Mouse (Mus musculus) ES-E14 (cell line): ENCODE results near the gene Gm8797. TPM values are rescaled to one million over a fixed set of nuclear protein-coding genes. Genes with fewer than 3 reads are reported as not detected.
"Not testable (repeated sequence)": the region's sequence is repeated elsewhere in the genome, so short reads cannot be mapped to it uniquely, and the experiment has no call there.

Experiments
- DNase-seq: peaks from one replicate; pipeline ENCODE4 v3.0.0-alpha.2; 2013; ENCODE audit warnings: low read depth, low spot score
- H3K27ac ChIP-seq: 2 replicates; pipeline ENCODE4 v1.5.1; 2012; ENCODE audit warnings: low read depth, mild to moderate bottlenecking, low read length, moderate library complexity, mixed read lengths; ENCODE audit not compliant: poor library complexity, insufficient read depth, severe bottlenecking
- H3K36me3 ChIP-seq: 2 replicates; pipeline ENCODE4 v1.6.1; 2012; ENCODE audit warnings: mild to moderate bottlenecking, low read length, moderate library complexity, mixed read lengths; ENCODE audit not compliant: control insufficient read depth, poor library complexity, insufficient read depth, severe bottlenecking
- H3K4me1 ChIP-seq, 2 experiments: fragments of 150-350 bp in 1 of 2; sonication (generic) in 1 of 2; 2 replicates each; pipeline ENCODE4 v1.6.1; 2012; ENCODE audit warnings: low read length in 2 of 2, mild to moderate bottlenecking in 1 of 2, mixed read lengths in 1 of 2; ENCODE audit not compliant: control insufficient read depth in 2 of 2, insufficient read depth in 2 of 2, poor library complexity in 1 of 2
- H3K4me3 ChIP-seq, 2 experiments: fragments of 150-350 bp in 1 of 2; sonication (generic) in 1 of 2; 2 replicates each; pipeline ENCODE4 v1.5.1; 2012; ENCODE audit warnings: low read length in 2 of 2, low read depth in 1 of 2, mild to moderate bottlenecking in 1 of 2, mixed read lengths in 1 of 2; ENCODE audit not compliant: insufficient read depth in 1 of 2, poor library complexity in 1 of 2, severe bottlenecking in 1 of 2
- H3K9ac ChIP-seq: 2 replicates; pipeline ENCODE4 v1.6.1; 2012; ENCODE audit warnings: low read depth, mild to moderate bottlenecking, low read length, mixed read lengths; ENCODE audit not compliant: poor library complexity, insufficient read depth, severe bottlenecking
- H3K9me3 ChIP-seq: fragments of 150-350 bp; sonication (generic); 2 replicates; pipeline ENCODE4 v1.6.1; 2012; ENCODE audit warnings: low read depth, mild to moderate bottlenecking, low read length; ENCODE audit not compliant: control insufficient read depth, insufficient read depth
- CHD2 ChIP-seq: IDR thresholded peaks from 2 replicates; pipeline ENCODE4 v1.6.1; 2014; ENCODE audit warnings: mild to moderate bottlenecking, low read depth, low read length, inconsistent platforms
- HCFC1 ChIP-seq: IDR thresholded peaks from 2 replicates; pipeline ENCODE4 v1.6.1; 2012; ENCODE audit warnings: low read length, inconsistent platforms, borderline replicate concordance; ENCODE audit not compliant: insufficient read depth
- MAFK ChIP-seq: IDR thresholded peaks from 2 replicates; pipeline ENCODE4 v1.6.1; 2014; ENCODE audit warnings: mild to moderate bottlenecking, low read depth, low read length, inconsistent platforms; ENCODE audit not compliant: insufficient read depth
- ZC3H11A ChIP-seq: IDR thresholded peaks from 2 replicates; pipeline ENCODE4 v1.6.1; 2012; ENCODE audit warnings: low read depth, mild to moderate bottlenecking, inconsistent platforms, low read length, borderline replicate concordance
- ZNF384 ChIP-seq: IDR thresholded peaks from 2 replicates; pipeline ENCODE4 v1.6.1; 2012; ENCODE audit warnings: low read depth, low read length, inconsistent platforms
- in situ Hi-C, 2 experiments: fragments of 600-800 bp; cut with MboI; formaldehyde crosslinking; loops; one replicate each; pipeline ENCODE4 v1.15.1; 2025; ENCODE audit warnings: low sequenced_read_pairs in 2 of 2, inconsistent platforms in 1 of 2; ENCODE audit not compliant: unreplicated experiment in 2 of 2
- total RNA-seq: library from RNA; depleted of rRNA; stranded (reverse); fragments of 300-350 nt; gene quantifications from 2 replicates; pipeline ENCODE4 v1.2.3, GENCODE M21; 2012; rRNA removed

Gene Gm8797
- total RNA-seq, result 4.3 and 7.1 TPM in 2 replicates

GRCm38 (mm10) chr3:5750506-5750905 lies at the start of gene Gm8797:
TSS of gene Gm8797 (plus strand) at chr3:5750806.
- H3K36me3 ChIP-seq, H3K9ac ChIP-seq, H3K27ac ChIP-seq, in situ Hi-C loops, H3K4me3 ChIP-seq, H3K9me3 ChIP-seq, DNase-seq, H3K4me1 ChIP-seq: not testable (repeated sequence)

GRCm38 (mm10) chr3:5714481-5714880 lies 36.1 kb upstream of the Gm8797 start:
- TF ChIP-seq ZNF384 (no peak), CHD2 (no peak), MAFK (no peak), HCFC1 (no peak), ZC3H11A (no peak)
- in situ Hi-C loops, result no loop called here
- H3K4me3 ChIP-seq, result no peak overlapping the region
- H3K27ac ChIP-seq, result no peak overlapping the region
- H3K9me3 ChIP-seq, result no peaks in the 10 kb centered on the region
- DNase-seq, result no peak
- H3K4me1 ChIP-seq, result no peaks in the 10 kb centered on the region
- H3K9ac ChIP-seq, result no peak overlapping the region
- no peaks in the 10 kb centered on the region for H3K36me3 ChIP-seq

- Histone ChIP-seq H3K4me1 (no peaks in the 10 kb centered on the region), H3K36me3 (no peaks in the 10 kb centered on the region), H3K9ac (no peak overlapping the region), H3K9me3 (no peaks in the 10 kb centered on the region), H3K4me3 (no peak overlapping the region), H3K27ac (no peak overlapping the region)
- no peak for TF ChIP-seq ZC3H11A
- TF ChIP-seq ZNF384, result no peak
- no peak for TF ChIP-seq MAFK
- no peak for TF ChIP-seq CHD2
- TF ChIP-seq HCFC1, result no peak
- in situ Hi-C loops, result no loop called here
- DNase-seq, result no peak
Observed at GRCm38 (mm10) chr3:5732931-5733330, 17.7 kb upstream of the Gm8797 start.

GRCm38 (mm10) chr3:5754763-5755478 lies 4.3 kb downstream of the Gm8797 start:
- H3K4me3 ChIP-seq, result no peak overlapping the region
- DNase-seq, result no peak
- no peak overlapping the region for H3K9ac ChIP-seq
- no peak for TF ChIP-seq CHD2
- no peak for TF ChIP-seq ZNF384
- TF ChIP-seq MAFK, result no peak
- TF ChIP-seq ZC3H11A, result no peak
- no peak for TF ChIP-seq HCFC1
- H3K36me3 ChIP-seq, result no peaks in the 10 kb centered on the region
- in situ Hi-C loops, result no loop called here
- no peaks in the 10 kb centered on the region for H3K9me3 ChIP-seq
- no peaks in the 10 kb centered on the region for H3K4me1 ChIP-seq
- H3K27ac ChIP-seq, result no peak overlapping the region

- in situ Hi-C loops, result no loop called here
- Histone ChIP-seq H3K36me3 (no peaks in the 10 kb centered on the region), H3K27ac (no peak overlapping the region), H3K9ac (no peak overlapping the region), H3K4me3 (no peak overlapping the region), H3K4me1 (no peaks in the 10 kb centered on the region), H3K9me3 (no peaks in the 10 kb centered on the region)
- TF ChIP-seq ZNF384, result no peak
- no peak for TF ChIP-seq CHD2
- TF ChIP-seq MAFK, result no peak
- DNase-seq, result no peak
Observed at GRCm38 (mm10) chr3:5766256-5766655, 15.7 kb downstream of the Gm8797 start.
